Mouse (Mus musculus) embryonic facial prominence, embryonic 10.5 days (tissue): ENCODE data around the gene Tmem255b. TPM values are rescaled to one million over a fixed set of nuclear protein-coding genes. Genes with fewer than 3 reads are reported as not detected.

ENCODE experiments used
- DNase-seq: peaks from one replicate; pipeline ENCODE4 v3.0.0-alpha.2; 2017; ENCODE audit warnings: low spot score
- H3K27ac ChIP-seq: fragments of 300-500 bp; sonication (generic); replicated peaks from 2 replicates; pipeline ENCODE4 v1.5.1; 2016; ENCODE audit warnings: mild to moderate bottlenecking
- H3K27me3 ChIP-seq: fragments of 300-500 bp; sonication (generic); replicated peaks from 2 replicates; pipeline ENCODE4 v1.6.1; 2016; ENCODE audit warnings: low read depth, mild to moderate bottlenecking; ENCODE audit not compliant: poor library complexity, severe bottlenecking
- H3K36me3 ChIP-seq: fragments of 300-500 bp; sonication (generic); replicated peaks from 2 replicates; pipeline ENCODE4 v1.6.1; 2016; ENCODE audit warnings: mild to moderate bottlenecking, moderate library complexity
- H3K4me1 ChIP-seq: fragments of 300-500 bp; sonication (generic); 2 replicates; pipeline ENCODE4 v1.6.1; 2016
- H3K4me3 ChIP-seq: fragments of 300-500 bp; sonication (generic); 2 replicates; pipeline ENCODE4 v1.5.1; 2016; ENCODE audit warnings: mild to moderate bottlenecking, moderate library complexity
- H3K9me3 ChIP-seq: fragments of 300-500 bp; sonication (generic); 2 replicates; pipeline ENCODE4 v1.6.1; 2016; ENCODE audit warnings: mild to moderate bottlenecking
- WGBS: fragments of 180-500 bp; shearing (Covaris S2); methylation state at CpG from one replicate; pipeline ENCODE4 v1.1.7; 2016; 5-methylcytosine and 5-hydroxymethylcytosine counted together
- polyA plus RNA-seq: library from polyadenylated mRNA; unstranded; fragments of >200 nt; fragmentation: Nextera tagmentation; extraction: Ambion mirVana; gene quantifications from 2 replicates; pipeline ENCODE4 v1.2.1, GENCODE M21; 2016

The Tmem255b gene
- polyA plus RNA-seq, 1 experiment from 2014 or later = 0.20 TPM

- no peak for DNase-seq
- Histone ChIP-seq H3K4me1 (no peaks in the 10 kb centered on the region), H3K9me3 (no peaks in the 10 kb centered on the region), H3K27ac (no peak overlapping the region), H3K27me3 (no peaks in the 10 kb centered on the region), H3K36me3 (no peaks in the 10 kb centered on the region), H3K4me3 (no peak overlapping the region)
- WGBS = 76% methylated on average over 2 of the region's 2 CpGs
Observed at GRCm38 (mm10) chr8:13419111-13419639, 15.8 kb upstream of the Tmem255b start.

- WGBS = 89% methylated on average over 6 of the region's 6 CpGs
- Histone ChIP-seq H3K4me3 (no peak overlapping the region), H3K9me3 (no peaks in the 10 kb centered on the region), H3K27ac (no peak overlapping the region), H3K27me3 (no peaks in the 10 kb centered on the region), H3K4me1 (no peaks in the 10 kb centered on the region), H3K36me3 (no peaks in the 10 kb centered on the region)
- no peak for DNase-seq
Observed at GRCm38 (mm10) chr8:13420970-13421369, 14.0 kb upstream of the Tmem255b start.

- H3K27ac ChIP-seq = no peak overlapping the region
- no peaks in the 10 kb centered on the region for H3K36me3 ChIP-seq
- no peaks in the 10 kb centered on the region for H3K9me3 ChIP-seq
- H3K4me3 ChIP-seq = no peak overlapping the region
- no peaks in the 10 kb centered on the region for H3K27me3 ChIP-seq
- H3K4me1 ChIP-seq = no peaks in the 10 kb centered on the region
- DNase-seq = no peak
- 80% methylated on average over 6 of the region's 6 CpGs for WGBS
Observed at GRCm38 (mm10) chr8:13427351-13427750, 7.6 kb upstream of the Tmem255b start.

GRCm38 (mm10) chr8:13428156-13428555, 6.8 kb upstream of the Tmem255b start:
- H3K9me3 ChIP-seq = no peaks in the 10 kb centered on the region
- H3K4me3 ChIP-seq = no peak overlapping the region
- no peaks in the 10 kb centered on the region for H3K36me3 ChIP-seq
- H3K27me3 ChIP-seq = 0 out of 2 replicates have a peak, but pooled peaks cover under 1% of the 10 kb centered on the region
- no peak overlapping the region for H3K27ac ChIP-seq
- no peak for DNase-seq
- H3K4me1 ChIP-seq = no peaks in the 10 kb centered on the region
- WGBS = 88% methylated on average over 9 of the region's 9 CpGs

GRCm38 (mm10) chr8:13430412-13430811, 4.6 kb upstream of the Tmem255b start:
- no peak for DNase-seq
- H3K4me3 ChIP-seq = no peak overlapping the region
- H3K27ac ChIP-seq = no peak overlapping the region
- no peaks in the 10 kb centered on the region for H3K36me3 ChIP-seq
- WGBS = 84% methylated on average over 7 of the region's 7 CpGs
- H3K9me3 ChIP-seq = no peaks in the 10 kb centered on the region
- peaks cover 5% of the 10 kb centered on the region for H3K4me1 ChIP-seq
- H3K27me3 ChIP-seq = peaks cover 22% of the 10 kb centered on the region

GRCm38 (mm10) chr8:13430866-13431265, 4.1 kb upstream of the Tmem255b start:
- peaks cover 9% of the 10 kb centered on the region for H3K4me1 ChIP-seq
- peaks cover 27% of the 10 kb centered on the region for H3K27me3 ChIP-seq
- DNase-seq = no peak
- H3K27ac ChIP-seq = no peak overlapping the region
- no peak overlapping the region for H3K4me3 ChIP-seq
- H3K9me3 ChIP-seq = no peaks in the 10 kb centered on the region
- H3K36me3 ChIP-seq = no peaks in the 10 kb centered on the region

GRCm38 (mm10) chr8:13433130-13433529, 1.9 kb upstream of the Tmem255b start:
- Histone ChIP-seq H3K36me3 (no peaks in the 10 kb centered on the region), H3K27me3 (peaks cover 46% of the 10 kb centered on the region), H3K4me3 (no peak overlapping the region), H3K27ac (no peak overlapping the region), H3K9me3 (no peaks in the 10 kb centered on the region), H3K4me1 (peaks cover 11% of the 10 kb centered on the region)
- WGBS = 82% methylated on average over 5 of the region's 5 CpGs
- DNase-seq = no peak

- Histone ChIP-seq H3K36me3 (no peaks in the 10 kb centered on the region), H3K27ac (no peak overlapping the region), H3K9me3 (no peaks in the 10 kb centered on the region), H3K4me1 (peaks cover 11% of the 10 kb centered on the region), H3K27me3 (peaks cover 46% of the 10 kb centered on the region), H3K4me3 (no peak overlapping the region)
- 10% methylated on average over 8 of the region's 8 CpGs for WGBS
- DNase-seq = no peak
Observed at GRCm38 (mm10) chr8:13436052-13436451, 1.1 kb downstream of the Tmem255b start.

GRCm38 (mm10) chr8:13437531-13437930, 2.5 kb downstream of the Tmem255b start:
- no peak overlapping the region for H3K4me3 ChIP-seq
- no peaks in the 10 kb centered on the region for H3K36me3 ChIP-seq
- H3K9me3 ChIP-seq = no peaks in the 10 kb centered on the region
- H3K4me1 ChIP-seq = peaks cover 11% of the 10 kb centered on the region
- 82% methylated on average over 2 of the region's 2 CpGs for WGBS
- H3K27ac ChIP-seq = no peak overlapping the region
- peaks cover 46% of the 10 kb centered on the region for H3K27me3 ChIP-seq
- no peak for DNase-seq

GRCm38 (mm10) chr8:13442152-13442551, 7.2 kb downstream of the Tmem255b start:
- Histone ChIP-seq H3K4me3 (no peak overlapping the region), H3K36me3 (no peaks in the 10 kb centered on the region), H3K4me1 (no peaks in the 10 kb centered on the region), H3K27ac (no peak overlapping the region), H3K9me3 (no peaks in the 10 kb centered on the region), H3K27me3 (peaks cover 6% of the 10 kb centered on the region)
- WGBS = 92% methylated on average over 2 of the region's 2 CpGs
- no peak for DNase-seq

- Histone ChIP-seq H3K9me3 (no peaks in the 10 kb centered on the region), H3K4me1 (no peaks in the 10 kb centered on the region), H3K27me3 (no peaks in the 10 kb centered on the region), H3K4me3 (no peak overlapping the region), H3K27ac (no peak overlapping the region), H3K36me3 (no peaks in the 10 kb centered on the region)
- no peak for DNase-seq
- 91% methylated on average over 6 of the region's 6 CpGs for WGBS
Observed at GRCm38 (mm10) chr8:13446456-13446855, 11.5 kb downstream of the Tmem255b start.

- Histone ChIP-seq H3K27ac (no peak overlapping the region), H3K4me1 (no peaks in the 10 kb centered on the region), H3K9me3 (no peaks in the 10 kb centered on the region), H3K27me3 (no peaks in the 10 kb centered on the region), H3K36me3 (no peaks in the 10 kb centered on the region), H3K4me3 (no peak overlapping the region)
- 58% methylated on average over 4 of the region's 4 CpGs for WGBS
- DNase-seq = peak; percentile 61
Observed at GRCm38 (mm10) chr8:13448145-13448544, 13.2 kb downstream of the Tmem255b start.

GRCm38 (mm10) chr8:13451747-13452277, 16.8 kb downstream of the Tmem255b start:
- Histone ChIP-seq H3K27me3 (no peaks in the 10 kb centered on the region), H3K4me1 (no peaks in the 10 kb centered on the region), H3K4me3 (no peak overlapping the region), H3K36me3 (no peaks in the 10 kb centered on the region), H3K27ac (no peak overlapping the region), H3K9me3 (no peaks in the 10 kb centered on the region)
- 82% methylated on average over 6 of the region's 6 CpGs for WGBS
- no peak for DNase-seq
